Mouse (Mus musculus) spleen, postnatal 36 days (tissue): ENCODE measurements around the gene Tcte2.
"Not testable (repeated sequence)": the region's sequence is repeated elsewhere in the genome, so short reads cannot be mapped to it uniquely, and the experiment has no call there.

ENCODE experiments used
- DNase-seq, 2 experiments: peaks; one replicate each; pipeline ENCODE4 v3.0.0; 2022; ENCODE audit warnings: low spot score in 2 of 2, mixed read lengths in 1 of 2

The Tcte2 gene

GRCm38 (mm10) chr17:13761179-13761913 is at the start of gene Tcte2:
TSS of gene Tcte2 (minus strand) at chr17:13761825.
- no peak for DNase-seq

- DNase-seq, result no peak
These were observed 44.4 kb upstream of the Tcte2 start for GRCm38 (mm10) chr17:13806016-13806415.

- no peak for DNase-seq
These were observed 41.3 kb upstream of the Tcte2 start for GRCm38 (mm10) chr17:13802836-13803408.

GRCm38 (mm10) chr17:13797691-13798090 is 36.1 kb upstream of the Tcte2 start:
- no peak for DNase-seq

- DNase-seq, result not testable (repeated sequence)
These were observed 28.4 kb upstream of the Tcte2 start for GRCm38 (mm10) chr17:13790033-13790432.

- no peak for DNase-seq
These were observed 21.8 kb upstream of the Tcte2 start for GRCm38 (mm10) chr17:13783469-13783868.

GRCm38 (mm10) chr17:13781948-13782347 is 20.3 kb upstream of the Tcte2 start:
- no peak for DNase-seq

GRCm38 (mm10) chr17:13778865-13779264 is 17.2 kb upstream of the Tcte2 start:
- no peak for DNase-seq

GRCm38 (mm10) chr17:13777676-13778075 is 16.1 kb upstream of the Tcte2 start:
- DNase-seq, result no peak

- no peak for DNase-seq
These were observed 7.6 kb upstream of the Tcte2 start for GRCm38 (mm10) chr17:13769256-13769655.

GRCm38 (mm10) chr17:13768531-13768930 is 6.9 kb upstream of the Tcte2 start:
- no peak for DNase-seq

GRCm38 (mm10) chr17:13764911-13765310 is 3.3 kb upstream of the Tcte2 start:
- not testable (repeated sequence) for DNase-seq

GRCm38 (mm10) chr17:13763819-13764218 is 2.2 kb upstream of the Tcte2 start:
- no peak for DNase-seq

- DNase-seq, result no peak
These were observed 898 bp downstream of the Tcte2 start for GRCm38 (mm10) chr17:13760675-13761178.

GRCm38 (mm10) chr17:13759853-13760627 is 1.6 kb downstream of the Tcte2 start, which contains the start of gene Afdn:
TSS of gene Afdn (plus strand) at chr17:13760539.
- DNase-seq, result peak; percentile 9 to 15

GRCm38 (mm10) chr17:13759156-13759852 is 2.3 kb downstream of the Tcte2 start:
- DNase-seq, result no peak

- no peak for DNase-seq
These were observed 3.0 kb downstream of the Tcte2 start for GRCm38 (mm10) chr17:13758586-13758985.

- no peak for DNase-seq
These were observed 6.7 kb downstream of the Tcte2 start for GRCm38 (mm10) chr17:13754940-13755339.

- no peak for DNase-seq
These were observed 7.7 kb downstream of the Tcte2 start for GRCm38 (mm10) chr17:13753918-13754317.

- DNase-seq, result no peak
These were observed 12.6 kb downstream of the Tcte2 start for GRCm38 (mm10) chr17:13749027-13749426.

GRCm38 (mm10) chr17:13747681-13748080 is 13.9 kb downstream of the Tcte2 start:
- DNase-seq, result no peak

- no peak for DNase-seq
These were observed 15.3 kb downstream of the Tcte2 start for GRCm38 (mm10) chr17:13746330-13746729.
